Mouse (Mus musculus) cerebellum, adult (tissue): Measurements from ENCODE around the gene Dpep2nb.
"Not testable (repeated sequence)": the region's sequence is repeated elsewhere in the genome, so short reads cannot be mapped to it uniquely, and the experiment has no call there.

Source experiments
- ATAC-seq: cut with Nextera tagmentation; 2 replicates; pipeline ENCODE4 v1.9.2; 2017; ENCODE audit warnings: mild to moderate bottlenecking, moderate library complexity, mixed read lengths; ENCODE audit not compliant: insufficient number of reproducible peaks, low FRiP score, low TSS enrichment

Gene Dpep2nb

GRCm38 (mm10) chr8:106007891-106008290 is 2.1 kb upstream of the Dpep2nb start:
- not testable (repeated sequence) for ATAC-seq

- ATAC-seq: no peak
Measured at GRCm38 (mm10) chr8:106007135-106007534, 1.4 kb upstream of the Dpep2nb start.

- no peak for ATAC-seq
Measured at GRCm38 (mm10) chr8:106006413-106006812, 638 bp upstream of the Dpep2nb start.

- no peak for ATAC-seq
Measured at GRCm38 (mm10) chr8:106004538-106005207, 1.1 kb downstream of the Dpep2nb start.

GRCm38 (mm10) chr8:106001908-106002307 is 3.9 kb downstream of the Dpep2nb start:
- peak; percentile 99 for ATAC-seq

- no peak for ATAC-seq
Measured at GRCm38 (mm10) chr8:105998971-105999370, 6.8 kb downstream of the Dpep2nb start.

GRCm38 (mm10) chr8:105996359-105996758 is 9.4 kb downstream of the Dpep2nb start:
- ATAC-seq: no peak

- no peak for ATAC-seq
Measured at GRCm38 (mm10) chr8:105993226-105993625, 12.5 kb downstream of the Dpep2nb start.

- ATAC-seq: no peak
Measured at GRCm38 (mm10) chr8:105992499-105992898, 13.3 kb downstream of the Dpep2nb start.

GRCm38 (mm10) chr8:105991546-105991945 is 14.2 kb downstream of the Dpep2nb start:
- no peak for ATAC-seq

GRCm38 (mm10) chr8:105990856-105991387 is 14.9 kb downstream of the Dpep2nb start, which contains the start of gene Dus2:
Dus2 (plus strand) TSS chr8:105991337.
- ATAC-seq: peak; percentile 79; the same call in 1 of the 2 replicates

- no peak for ATAC-seq
Measured at GRCm38 (mm10) chr8:105988546-105988945, 17.2 kb downstream of the Dpep2nb start.

GRCm38 (mm10) chr8:105983406-105983805 is 22.4 kb downstream of the Dpep2nb start:
- ATAC-seq: not testable (repeated sequence)

GRCm38 (mm10) chr8:105981146-105981545 is 24.6 kb downstream of the Dpep2nb start:
- ATAC-seq: no peak

- ATAC-seq: no peak
Measured at GRCm38 (mm10) chr8:105979325-105979724, 26.4 kb downstream of the Dpep2nb start, which contains the start of gene Dpep3. Dpep3 (minus strand) TSS chr8:105979429.

GRCm38 (mm10) chr8:105975363-105975762 is 30.4 kb downstream of the Dpep2nb start:
- no peak for ATAC-seq

- no peak for ATAC-seq
Measured at GRCm38 (mm10) chr8:105971019-105971720, 34.6 kb downstream of the Dpep2nb start.

- no peak for ATAC-seq
Measured at GRCm38 (mm10) chr8:105969367-105969766, 36.4 kb downstream of the Dpep2nb start.

- no peak for ATAC-seq
Measured at GRCm38 (mm10) chr8:105966692-105967311, 39.0 kb downstream of the Dpep2nb start.

- no peak for ATAC-seq
Measured at GRCm38 (mm10) chr8:105965905-105966341, 39.9 kb downstream of the Dpep2nb start, which contains the start of gene Slc12a4. Slc12a4 (minus strand) TSS chr8:105966097.
